Mouse (Mus musculus): ENCODE results near the gene Slc40a1.

- TF ChIP-seq EP300 (IDR thresholded peaks at IDR 0.05) (no peak), CTCF (IDR thresholded peaks at IDR 0.05) (no peak)
Measured at GRCm38 (mm10) chr1:45868050-45868449, 58.3 kb downstream of the Slc40a1 start.
